9 mouse cellular contexts compared by ENCODE assay signal in genomic region chr8:104434275-104434674, GRCm38 (mm10). TPM values are rescaled to one million over a fixed set of nuclear protein-coding genes. Genes with fewer than 3 reads are reported as not detected.
DNase-seq lines count a peak whose midpoint lies in the region; ATAC-seq and TF ChIP-seq lines count a peak whose summit lies in the region.
"Had no signal": no experiment of that assay in that cellular context is flagged by ENCODE, and none has a peak within 500 bp of the region (broad histone marks: within the 10 kb centered on the region; RNA-seq: fewer than 3 reads in every experiment).

No protein-coding gene starts in this region.

- TF ChIP-seq CTCF in gastrocnemius, adult 2 months (IDR thresholded peaks at IDR 0.05) = peak; percentile 7; the same call in 1 of the 2 replicates

- 0 out of 2 replicates have a peak overlapping the region, but pooled peaks have one; percentile 28 for H3K27ac ChIP-seq in gastrocnemius, adult 2 months
- H3K27ac ChIP-seq in forebrain, embryonic 11.5 days (ENCODE audit: low read depth, low read length) = no peak overlapping the region
- H3K27ac ChIP-seq: embryonic facial prominence, embryonic 13.5 days had no signal

- no peaks in the 10 kb centered on the region for H3K4me1 ChIP-seq in forebrain, embryonic 11.5 days (replicated peaks; ENCODE audit: control insufficient read depth, insufficient read depth, low read length)

- no peak overlapping the region for H3K4me2 ChIP-seq in forebrain, embryonic 11.5 days (ENCODE audit: low read depth, low read length, severe bottlenecking)
- H3K4me2 ChIP-seq: embryonic facial prominence, embryonic 13.5 days had no signal

- no peaks in the 10 kb centered on the region for H3K27me3 ChIP-seq in forebrain, embryonic 11.5 days (ENCODE audit: control insufficient read depth, insufficient read depth, low read length)
- H3K27me3 ChIP-seq: embryonic facial prominence, embryonic 13.5 days had no signal

- intact Hi-C loops in gastrocnemius, adult 2 months (cut with DNase I) = loop anchor here (5.0 kb wide), 1 partner anchor 37 kb away; the partner anchor contains the start of gene Cmtm4
- intact Hi-C loops in gastrocnemius, postnatal 36 days (cut with DNase I) = no loop called here

- DNase-seq in gastrocnemius, adult 2 months = peak; percentile 43
- DNase-seq in gastrocnemius, postnatal 36 days = no peak
- DNase-seq in 3134 (ENCODE audit: extremely low read depth, insufficient read length, low spot score) (peak; percentile 43), MN1 (ENCODE audit: low spot score) (no peak)
- DNase-seq in c-Kit-positive CD71-positive TER-119-positive erythroid progenitor cells, embryonic 14.5 days (ENCODE audit: low spot score) = peak; percentile 33
- peak; percentile 38 to 59 for DNase-seq in kidney, postnatal 36 days
- no peak for DNase-seq in forebrain, embryonic 11.5 days (ENCODE audit: low spot score)

- H3K4me3 ChIP-seq in gastrocnemius, adult 2 months = no peak overlapping the region
- H3K4me3 ChIP-seq in forebrain, embryonic 11.5 days (ENCODE audit: low read depth, low read length) = no peak overlapping the region
- H3K4me3 ChIP-seq: embryonic facial prominence, embryonic 13.5 days had no signal

- ATAC-seq in frontal cortex, adult (ENCODE audit: low TSS enrichment) = no peak
- ATAC-seq in forebrain, embryonic 11.5 days (replicated peaks; ENCODE audit: low FRiP score) = no peak

- H3K9ac ChIP-seq in forebrain, embryonic 11.5 days (ENCODE audit: low read length) = no peak overlapping the region
- H3K9ac ChIP-seq: embryonic facial prominence, embryonic 13.5 days had no signal

- peaks cover 25% of the 10 kb centered on the region for H3K36me3 ChIP-seq in forebrain, embryonic 11.5 days (ENCODE audit: control insufficient read depth, insufficient read depth, low read length)

- no peaks in the 10 kb centered on the region for H3K9me3 ChIP-seq in forebrain, embryonic 11.5 days (ENCODE audit: control insufficient read depth, low read length)
- H3K9me3 ChIP-seq: embryonic facial prominence, embryonic 13.5 days had no signal

- WGBS in forebrain, embryonic 11.5 days = 83% methylated on average over 4 of the region's 4 CpGs

RNA-seq across cellular contexts. Expression of gene Dync1li2, which starts 8.6 kb away (rescaled TPM):
- total RNA-seq in gastrocnemius, adult 2 months (2021) = 100 to 1,000 TPM in 1 of 2 experiments, 10 to 100 TPM in 1; 99.8 to 100 TPM
- 100 to 1,000 TPM in 1 of 2 experiments, 10 to 100 TPM in 1; 82.6 to 121 TPM for total RNA-seq in gastrocnemius, postnatal 36 days (2021)
- polyA plus RNA-seq in forebrain, embryonic 11.5 days (2014; fragmentation: Nextera tagmentation; extraction: Ambion mirVana) = 101 and 105 TPM in 2 replicates

RNA-seq across cellular contexts. Expression of gene Cmtm4, which starts 38.7 kb away (rescaled TPM):
- total RNA-seq in gastrocnemius, adult 2 months (2021) = 1 to 10 TPM; 3.9 to 5.7 TPM
- total RNA-seq in gastrocnemius, postnatal 36 days (2021) = 1 to 10 TPM; 4.2 to 4.9 TPM
- 3.3 and 3.6 TPM in 2 replicates for polyA plus RNA-seq in forebrain, embryonic 11.5 days (2014; fragmentation: Nextera tagmentation; extraction: Ambion mirVana)

Comparison
In these comparisons a context has a peak if more than half of its experiments do, and no peak if none do; other contexts are left out.
1. DNase-seq: peak in gastrocnemius, adult 2 months (single experiment), 3134 (single experiment), c-Kit-positive CD71-positive TER-119-positive erythroid progenitor cells, embryonic 14.5 days (single experiment) and kidney, postnatal 36 days (2 of 2); none in gastrocnemius, postnatal 36 days (0 of 2), forebrain, embryonic 11.5 days (single experiment) and MN1 (single experiment).